Mouse (Mus musculus): ENCODE data around the gene Map3k7. TPM values are rescaled to one million over a fixed set of nuclear protein-coding genes. Genes with fewer than 3 reads are reported as not detected.

The Map3k7 gene
- total RNA-seq (2014; fragmentation: Nextera tagmentation) (58.6 and 59.9 TPM in 2 replicates), total RNA-seq (2017) (37.4 and 39.6 TPM in 2 replicates), polyA plus RNA-seq (2012) (3.7 and 4.9 TPM in 2 replicates)

GRCm38 (mm10) chr4:31963354-31964193 lies at the start of gene Map3k7:
TSS of gene Map3k7 (plus strand) at chr4:31964097.
- H3K36me3 ChIP-seq (replicated peaks): peaks cover 7% of the 10 kb centered on the region
- peak within 1 kb of the TSS; percentile 89 for H3K4me3 ChIP-seq (ENCODE audit: low read depth, low read length)
- H3K27me3 ChIP-seq (ENCODE audit: insufficient read depth, low read length): no peaks in the 10 kb centered on the region
- no peak for TF ChIP-seq GATA2 (IDR thresholded peaks at IDR 0.05; ENCODE audit: borderline replicate concordance, low read depth, low read length)
- no peaks in the 10 kb centered on the region for H3K9me3 ChIP-seq (replicated peaks)
- peak; percentile 79 for DNase-seq (ENCODE audit: low spot score)
- H3K4me1 ChIP-seq (ENCODE audit: insufficient read depth, low read depth, low read length): peaks cover 21% of the 10 kb centered on the region
- peak; percentile 89 for ATAC-seq (ENCODE audit: extremely low read depth, insufficient number of reproducible peaks, low FRiP score, poor library complexity, severe bottlenecking)

GRCm38 (mm10) chr4:31915114-31915513 lies 48.8 kb upstream of the Map3k7 start:
- ATAC-seq (ENCODE audit: extremely low read depth, insufficient number of reproducible peaks, low FRiP score, poor library complexity, severe bottlenecking) (no peak), DNase-seq (ENCODE audit: low spot score) (no peak)
- TF ChIP-seq POLR2AphosphoS5 (IDR thresholded peaks at IDR 0.05; ENCODE audit: insufficient replicate concordance, low read depth, low read length): no peak
- TF ChIP-seq GATA1 (IDR thresholded peaks at IDR 0.05; ENCODE audit: borderline replicate concordance, low read length): no peak
- no peak for TF ChIP-seq TAL1 (conservative IDR thresholded peaks at IDR 0.05; ENCODE audit: low read depth, low read length)
- no peak for TF ChIP-seq GATA2 (IDR thresholded peaks at IDR 0.05; ENCODE audit: borderline replicate concordance, low read depth, low read length)
- no peak for TF ChIP-seq CTCF (IDR thresholded peaks at IDR 0.05; ENCODE audit: low read depth, low read length)
- Histone ChIP-seq H3K27me3 (ENCODE audit: insufficient read depth, low read length) (no peaks in the 10 kb centered on the region), H3K4me3 (ENCODE audit: low read depth, low read length) (no peak overlapping the region), H3K4me1 (ENCODE audit: insufficient read depth, low read depth, low read length) (no peaks in the 10 kb centered on the region), H3K9me3 (replicated peaks) (no peaks in the 10 kb centered on the region), H3K36me3 (replicated peaks) (no peaks in the 10 kb centered on the region)

DNA sequence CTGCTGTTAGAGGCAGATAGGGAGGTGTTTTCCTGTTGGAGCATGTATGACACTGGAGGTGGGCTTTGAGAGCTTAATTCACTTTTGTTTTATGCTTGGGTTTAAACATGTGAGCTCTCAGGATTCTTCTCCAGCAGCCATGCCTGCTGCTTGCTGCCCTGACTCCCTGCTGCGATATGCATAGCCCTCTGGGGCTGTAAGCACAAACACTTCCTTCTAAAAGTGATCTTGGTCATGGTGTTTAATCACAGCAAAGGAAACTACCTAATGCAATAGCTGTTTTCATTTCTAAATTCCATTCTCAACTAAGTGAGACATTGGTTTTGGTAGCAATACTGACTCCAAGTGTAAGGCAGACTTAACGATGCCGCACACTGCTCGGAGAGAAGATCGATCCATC lies 45.2 kb upstream of the Map3k7 start:
- Histone ChIP-seq H3K9me3 (replicated peaks) (no peaks in the 10 kb centered on the region), H3K4me3 (ENCODE audit: low read depth, low read length) (no peak overlapping the region), H3K4me1 (ENCODE audit: insufficient read depth, low read depth, low read length) (no peaks in the 10 kb centered on the region), H3K27me3 (ENCODE audit: insufficient read depth, low read length) (no peaks in the 10 kb centered on the region), H3K36me3 (replicated peaks) (no peaks in the 10 kb centered on the region)
- TF ChIP-seq CTCF (IDR thresholded peaks at IDR 0.05; ENCODE audit: low read depth, low read length) (no peak), GATA2 (IDR thresholded peaks at IDR 0.05; ENCODE audit: borderline replicate concordance, low read depth, low read length) (no peak), TAL1 (conservative IDR thresholded peaks at IDR 0.05; ENCODE audit: low read depth, low read length) (no peak), GATA1 (IDR thresholded peaks at IDR 0.05; ENCODE audit: borderline replicate concordance, low read length) (no peak), POLR2AphosphoS5 (IDR thresholded peaks at IDR 0.05; ENCODE audit: insufficient replicate concordance, low read depth, low read length) (no peak)
- ATAC-seq (ENCODE audit: extremely low read depth, insufficient number of reproducible peaks, low FRiP score, poor library complexity, severe bottlenecking) (no peak), DNase-seq (ENCODE audit: low spot score) (no peak)

- no peaks in the 10 kb centered on the region for H3K4me1 ChIP-seq (ENCODE audit: insufficient read depth, low read depth, low read length)
- DNase-seq (ENCODE audit: low spot score): no peak
- no peak for ATAC-seq (ENCODE audit: extremely low read depth, insufficient number of reproducible peaks, low FRiP score, poor library complexity, severe bottlenecking)
- H3K4me3 ChIP-seq (ENCODE audit: low read depth, low read length): no peak overlapping the region
- no peaks in the 10 kb centered on the region for H3K9me3 ChIP-seq (replicated peaks)
- no peak for TF ChIP-seq TAL1 (conservative IDR thresholded peaks at IDR 0.05; ENCODE audit: low read depth, low read length)
- no peak for TF ChIP-seq GATA2 (IDR thresholded peaks at IDR 0.05; ENCODE audit: borderline replicate concordance, low read depth, low read length)
- TF ChIP-seq CTCF (IDR thresholded peaks at IDR 0.05; ENCODE audit: low read depth, low read length): no peak
- TF ChIP-seq POLR2AphosphoS5 (IDR thresholded peaks at IDR 0.05; ENCODE audit: insufficient replicate concordance, low read depth, low read length): no peak
- TF ChIP-seq GATA1 (IDR thresholded peaks at IDR 0.05; ENCODE audit: borderline replicate concordance, low read length): no peak
- H3K27me3 ChIP-seq (ENCODE audit: insufficient read depth, low read length): no peaks in the 10 kb centered on the region
- H3K36me3 ChIP-seq (replicated peaks): no peaks in the 10 kb centered on the region
Measured at GRCm38 (mm10) chr4:31922215-31922614, 41.7 kb upstream of the Map3k7 start.

DNA sequence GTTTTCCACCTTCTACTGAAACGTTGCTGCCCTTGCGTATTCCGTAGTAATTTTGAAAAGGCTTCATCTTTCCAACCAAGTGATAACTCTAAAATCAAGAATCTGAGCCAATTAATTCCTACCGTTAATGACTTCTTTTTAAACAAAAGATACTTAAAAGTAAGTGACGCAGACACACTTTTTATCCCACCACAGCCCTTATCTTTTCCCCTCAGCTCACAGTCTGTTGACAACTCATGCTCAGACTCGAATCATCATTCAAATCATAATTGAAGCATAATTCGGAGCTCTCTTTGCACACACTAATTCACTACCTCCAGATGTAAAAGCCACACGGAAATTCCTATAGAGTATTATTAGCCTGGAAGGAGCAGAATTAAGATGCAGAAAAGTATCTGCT lies 40.5 kb upstream of the Map3k7 start:
- no peaks in the 10 kb centered on the region for H3K27me3 ChIP-seq (ENCODE audit: insufficient read depth, low read length)
- H3K4me3 ChIP-seq (ENCODE audit: low read depth, low read length): no peak overlapping the region
- ATAC-seq (ENCODE audit: extremely low read depth, insufficient number of reproducible peaks, low FRiP score, poor library complexity, severe bottlenecking) (no peak), DNase-seq (ENCODE audit: low spot score) (no peak)
- no peak for TF ChIP-seq GATA1 (IDR thresholded peaks at IDR 0.05; ENCODE audit: borderline replicate concordance, low read length)
- no peak for TF ChIP-seq GATA2 (IDR thresholded peaks at IDR 0.05; ENCODE audit: borderline replicate concordance, low read depth, low read length)
- no peak for TF ChIP-seq TAL1 (conservative IDR thresholded peaks at IDR 0.05; ENCODE audit: low read depth, low read length)
- no peak for TF ChIP-seq POLR2AphosphoS5 (IDR thresholded peaks at IDR 0.05; ENCODE audit: insufficient replicate concordance, low read depth, low read length)
- no peak for TF ChIP-seq CTCF (IDR thresholded peaks at IDR 0.05; ENCODE audit: low read depth, low read length)
- no peaks in the 10 kb centered on the region for H3K36me3 ChIP-seq (replicated peaks)
- H3K9me3 ChIP-seq (replicated peaks): no peaks in the 10 kb centered on the region
- H3K4me1 ChIP-seq (ENCODE audit: insufficient read depth, low read depth, low read length): no peaks in the 10 kb centered on the region

GRCm38 (mm10) chr4:31924301-31925185 lies 39.4 kb upstream of the Map3k7 start:
- Histone ChIP-seq H3K4me3 (ENCODE audit: low read depth, low read length) (no peak overlapping the region), H3K36me3 (replicated peaks) (no peaks in the 10 kb centered on the region), H3K27me3 (ENCODE audit: insufficient read depth, low read length) (no peaks in the 10 kb centered on the region), H3K9me3 (replicated peaks) (no peaks in the 10 kb centered on the region), H3K4me1 (ENCODE audit: insufficient read depth, low read depth, low read length) (no peaks in the 10 kb centered on the region)
- ATAC-seq (ENCODE audit: extremely low read depth, insufficient number of reproducible peaks, low FRiP score, poor library complexity, severe bottlenecking) (no peak), DNase-seq (ENCODE audit: low spot score) (no peak)
- TF ChIP-seq POLR2AphosphoS5 (IDR thresholded peaks at IDR 0.05; ENCODE audit: insufficient replicate concordance, low read depth, low read length) (no peak), GATA1 (IDR thresholded peaks at IDR 0.05; ENCODE audit: borderline replicate concordance, low read length) (no peak), TAL1 (conservative IDR thresholded peaks at IDR 0.05; ENCODE audit: low read depth, low read length) (no peak), GATA2 (IDR thresholded peaks at IDR 0.05; ENCODE audit: borderline replicate concordance, low read depth, low read length) (no peak), CTCF (IDR thresholded peaks at IDR 0.05; ENCODE audit: low read depth, low read length) (no peak)

All from G1E (cell line).